ENCODE assay signal across 8 mouse cellular contexts in the genomic region with DNA sequence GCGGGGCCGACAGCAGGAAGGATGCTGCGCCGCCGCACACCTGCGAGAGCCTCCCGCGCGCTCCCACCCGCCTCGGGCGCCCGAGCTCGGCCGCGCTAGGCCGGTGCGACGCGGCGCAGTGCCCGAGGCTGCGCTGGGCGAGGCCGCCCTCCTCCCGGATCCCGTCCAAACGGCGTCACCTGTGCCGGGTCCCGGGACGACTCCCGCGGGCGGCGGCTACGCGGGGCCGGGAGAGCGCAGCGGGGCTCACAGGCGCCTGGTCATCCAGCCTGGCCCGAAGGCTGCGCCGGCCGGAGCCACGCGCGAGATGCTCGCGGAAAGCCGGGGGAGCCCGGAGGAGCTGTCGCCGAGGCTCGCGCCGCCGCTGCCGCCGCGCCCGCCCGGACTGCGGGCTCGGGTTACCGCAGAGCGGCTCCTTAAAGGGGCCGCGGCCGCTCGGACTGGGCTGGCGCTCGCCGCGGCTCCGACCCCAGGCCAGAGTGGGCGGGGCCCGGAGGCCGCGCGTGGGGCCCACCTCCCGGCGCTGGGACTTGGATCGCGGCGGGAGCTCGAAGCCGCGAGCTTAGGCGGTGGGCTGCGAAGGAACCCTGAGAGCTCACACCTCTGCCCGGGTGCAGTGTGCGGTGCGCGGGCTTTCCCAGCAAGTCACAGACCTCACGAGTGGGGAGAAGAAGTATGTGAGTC. TPM values are rescaled to one million over a fixed set of nuclear protein-coding genes. Genes with fewer than 3 reads are reported as not detected.
A peak's percentile ranks its signal among the peaks of the same experiment; 100 is the strongest.
DNase-seq lines count a peak whose midpoint lies in the region; ATAC-seq and TF ChIP-seq lines count a peak whose summit lies in the region.

No protein-coding gene starts in this region.

- TF ChIP-seq CTCF in hindbrain, postnatal 0 days (IDR thresholded peaks at IDR 0.05; ENCODE audit: low read depth), result no peak
- TF ChIP-seq CTCF in small intestine, adult 2 months (IDR thresholded peaks at IDR 0.05; ENCODE audit: extremely low read depth, insufficient read length, insufficient replicate concordance, low read depth, low read length), result no peak

- peaks cover 8% of the 10 kb centered on the region; the same call in 1 of the 2 replicates for H3K4me1 ChIP-seq in hindbrain, postnatal 0 days (ENCODE audit: insufficient read depth, low read length)
- peaks cover 25% of the 10 kb centered on the region for H3K4me1 ChIP-seq in limb, embryonic 15.5 days
- peaks cover 3% of the 10 kb centered on the region; the same call in 1 of the 2 replicates for H3K4me1 ChIP-seq in midbrain, embryonic 14.5 days (ENCODE audit: control insufficient read depth, insufficient read depth, low read length)
- H3K4me1 ChIP-seq in small intestine, adult 2 months (ENCODE audit: control insufficient read depth, insufficient read depth, insufficient read length, low read length), result peaks cover 9% of the 10 kb centered on the region; the same call in 1 of the 2 replicates

- H3K9ac ChIP-seq in hindbrain, postnatal 0 days (replicated peaks; ENCODE audit: low read length), result peak overlapping the region; percentile 90
- peak overlapping the region; percentile 66 for H3K9ac ChIP-seq in limb, embryonic 15.5 days
- peak overlapping the region; percentile 82 for H3K9ac ChIP-seq in midbrain, embryonic 14.5 days (replicated peaks; ENCODE audit: low read length)

- H3K9me3 ChIP-seq in hindbrain, postnatal 0 days (ENCODE audit: low read length), result no peaks in the 10 kb centered on the region
- H3K9me3 ChIP-seq in limb, embryonic 15.5 days, result no peaks in the 10 kb centered on the region
- no peaks in the 10 kb centered on the region for H3K9me3 ChIP-seq in midbrain, embryonic 14.5 days (ENCODE audit: control insufficient read depth, low read length)

- peak; percentile 91 for ATAC-seq in hindbrain, postnatal 0 days
- ATAC-seq in limb, embryonic 15.5 days (ENCODE audit: insufficient number of reproducible peaks, low FRiP score, low TSS enrichment, low read depth), result peak; percentile 78
- peak; percentile 88 for ATAC-seq in midbrain, embryonic 14.5 days (ENCODE audit: low FRiP score, low TSS enrichment)

- peak overlapping the region; percentile 71 for H3K27ac ChIP-seq in hindbrain, postnatal 0 days
- 0 out of 2 replicates have a peak overlapping the region, but pooled peaks have one; percentile 1 for H3K27ac ChIP-seq in limb, embryonic 15.5 days
- H3K27ac ChIP-seq in midbrain, embryonic 14.5 days (replicated peaks; ENCODE audit: low read depth, low read length), result peak overlapping the region; percentile 55
- peak overlapping the region; percentile 88 for H3K27ac ChIP-seq in small intestine, adult 2 months (ENCODE audit: insufficient read depth, low read depth, low read length)

- 0% methylated on average over 73 of the region's 97 CpGs for WGBS in hindbrain, postnatal 0 days
- WGBS in limb, embryonic 15.5 days, result under 1% methylated on average over 91 of the region's 97 CpGs
- WGBS in midbrain, embryonic 14.5 days, result under 1% methylated on average over 97 of the region's 97 CpGs
- WGBS in small intestine, adult 2 months, result under 1% methylated on average over 96 of the region's 97 CpGs

- peaks cover 3% of the 10 kb centered on the region; the same call in 1 of the 2 replicates for H3K27me3 ChIP-seq in hindbrain, postnatal 0 days (ENCODE audit: insufficient read depth, low read length)
- H3K27me3 ChIP-seq in limb, embryonic 15.5 days, result peaks cover 48% of the 10 kb centered on the region
- H3K27me3 ChIP-seq in midbrain, embryonic 14.5 days (ENCODE audit: control insufficient read depth, insufficient read depth, low read length), result peaks cover 27% of the 10 kb centered on the region
- H3K27me3 ChIP-seq in small intestine, adult 2 months (ENCODE audit: control insufficient read depth, insufficient read depth, low read length), result 0 out of 2 replicates have a peak, but pooled peaks cover 3% of the 10 kb centered on the region

- no peaks in the 10 kb centered on the region for H3K36me3 ChIP-seq in hindbrain, postnatal 0 days (ENCODE audit: insufficient read depth, low read length)
- H3K36me3 ChIP-seq in limb, embryonic 15.5 days, result no peaks in the 10 kb centered on the region
- H3K36me3 ChIP-seq in midbrain, embryonic 14.5 days (ENCODE audit: control insufficient read depth, insufficient read depth, low read length), result no peaks in the 10 kb centered on the region
- no peaks in the 10 kb centered on the region for H3K36me3 ChIP-seq in small intestine, adult 2 months (ENCODE audit: control insufficient read depth, insufficient read depth, low read length)

- no peak for TF ChIP-seq POLR2A in small intestine, adult 2 months (IDR thresholded peaks at IDR 0.05; ENCODE audit: low read depth, low read length)

- H3K4me2 ChIP-seq in hindbrain, postnatal 0 days (ENCODE audit: low read depth, low read length), result peak overlapping the region; percentile 87
- peak overlapping the region; percentile 96 for H3K4me2 ChIP-seq in limb, embryonic 15.5 days
- peak overlapping the region; percentile 96 for H3K4me2 ChIP-seq in midbrain, embryonic 14.5 days (ENCODE audit: low read length)

- peak; percentile 44 for DNase-seq in kidney, adult 11 months
- no peak for DNase-seq in kidney, adult 9 months
- peak; percentile 86 to 87 for DNase-seq in cerebellum, postnatal 25 days
- peak; percentile 53 for DNase-seq in gastrocnemius, adult 18-20 months (ENCODE audit: low spot score)
- DNase-seq in hindbrain, postnatal 0 days (ENCODE audit: low spot score), result peak; percentile 75
- peak; percentile 81 for DNase-seq in midbrain, embryonic 14.5 days

- H3K4me3 ChIP-seq in hindbrain, postnatal 0 days (ENCODE audit: low read length), result peak overlapping the region; percentile 78
- peak overlapping the region; percentile 61 for H3K4me3 ChIP-seq in limb, embryonic 15.5 days
- peak overlapping the region; percentile 73 for H3K4me3 ChIP-seq in midbrain, embryonic 14.5 days (replicated peaks; ENCODE audit: low read depth, low read length)
- H3K4me3 ChIP-seq in small intestine, adult 2 months (ENCODE audit: low read depth, low read length), result peak overlapping the region; percentile 76

RNA-seq across cellular contexts. Expression of a gene that starts 20.2 kb away (rescaled TPM):
- 10 to 100 TPM; 44.0 to 52.1 TPM for total RNA-seq in gastrocnemius, adult 18-20 months (2021)
- total RNA-seq in hindbrain, postnatal 0 days (2014; rRNA removed), result 8.1 and 13.5 TPM in 2 replicates
- 3.8 and 3.9 TPM in 2 replicates for polyA plus RNA-seq in hindbrain, postnatal 0 days (2015; fragmentation: Nextera tagmentation; extraction: Ambion mirVana)
- 1.1 and 1.3 TPM in 2 replicates for polyA plus RNA-seq in limb, embryonic 15.5 days (2015; fragmentation: Nextera tagmentation; extraction: Ambion mirVana)
- polyA plus RNA-seq in midbrain, embryonic 14.5 days (2014; fragmentation: Nextera tagmentation; extraction: Ambion mirVana), result 3.3 TPM in 2 replicates
- 0.75 and 0.77 TPM in 2 replicates for polyA plus RNA-seq in small intestine, adult 2 months (2012; rRNA removed)

RNA-seq across cellular contexts. Expression of a gene that starts 28.9 kb away (rescaled TPM):
- total RNA-seq in gastrocnemius, adult 18-20 months (2021), result 1 to 10 TPM; 6.7 to 6.9 TPM
- total RNA-seq in hindbrain, postnatal 0 days (2014; rRNA removed), result 26.6 and 30.3 TPM in 2 replicates
- 35.3 and 39.5 TPM in 2 replicates for polyA plus RNA-seq in hindbrain, postnatal 0 days (2015; fragmentation: Nextera tagmentation; extraction: Ambion mirVana)
- polyA plus RNA-seq in limb, embryonic 15.5 days (2015; fragmentation: Nextera tagmentation; extraction: Ambion mirVana), result 41.6 and 43.9 TPM in 2 replicates
- 29.8 and 34.3 TPM in 2 replicates for polyA plus RNA-seq in midbrain, embryonic 14.5 days (2014; fragmentation: Nextera tagmentation; extraction: Ambion mirVana)
- polyA plus RNA-seq in small intestine, adult 2 months (2012; rRNA removed), result 5.1 and 6.4 TPM in 2 replicates

Comparison
In these comparisons a context has a peak if more than half of its experiments do, and no peak if none do; other contexts are left out.
1. H3K27ac ChIP-seq: peak in every context shown above with its lines; median percentile 88 in small intestine, adult 2 months; 71 in hindbrain, postnatal 0 days; 55 in midbrain, embryonic 14.5 days; 1 in limb, embryonic 15.5 days.